Mouse (Mus musculus): ENCODE measurements around the gene Ifitm10.

DNA sequence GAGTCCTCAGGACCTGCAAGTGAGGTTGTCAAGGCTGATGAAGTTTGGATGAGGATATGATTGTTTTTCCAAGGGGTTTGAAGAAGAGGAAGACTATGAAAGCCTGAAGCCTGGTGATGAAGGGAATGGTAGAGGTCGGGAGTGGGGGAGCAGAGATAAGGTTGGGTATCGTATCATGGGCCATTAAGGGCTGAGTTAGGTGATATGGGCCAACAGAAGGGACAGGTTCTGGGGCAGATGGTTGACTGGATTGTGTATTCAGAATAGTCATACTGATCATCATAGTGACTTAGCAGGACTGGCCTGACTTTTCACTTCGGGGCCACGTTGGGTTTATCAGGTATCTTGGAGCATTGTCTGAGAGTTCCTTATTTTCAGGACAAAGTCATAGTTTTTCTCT, 21.9 kb upstream of the Ifitm10 start:
- TF ChIP-seq CTCF (IDR thresholded peaks at IDR 0.05): no peak
- TF ChIP-seq EP300 (IDR thresholded peaks at IDR 0.05): no peak

Data from lung, postnatal 0 days (tissue).